Mouse (Mus musculus): ENCODE measurements around the gene Prkar1b.

DNA sequence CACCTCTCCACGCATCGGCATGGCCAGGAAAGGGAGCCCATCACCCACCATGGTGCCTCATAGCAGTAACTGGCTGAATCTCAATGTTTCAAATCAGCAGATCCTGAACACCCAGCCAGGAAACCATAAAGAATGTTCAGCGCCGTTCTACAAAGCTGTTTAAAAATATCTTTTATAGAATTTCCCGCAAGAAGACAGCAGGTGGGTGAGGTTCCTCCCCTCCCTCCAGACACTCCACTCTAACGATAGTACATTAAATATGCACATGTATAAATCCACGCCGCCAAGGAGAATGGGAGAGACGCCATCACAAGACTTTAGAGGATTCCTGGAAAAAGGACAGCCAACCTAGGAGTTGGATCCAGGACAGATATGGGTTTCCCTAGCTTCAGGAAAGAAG, 37.8 kb downstream of the Prkar1b start:
- TF ChIP-seq GATA1 (IDR thresholded peaks at IDR 0.05; ENCODE audit: borderline replicate concordance, low read length) = no peak
- no peak for TF ChIP-seq FLI1 (IDR thresholded peaks at IDR 0.05; ENCODE audit: low read length)
